Mouse (Mus musculus) CH12.LX (cell line): Measurements from ENCODE around the gene Tent5c. TPM values are rescaled to one million over a fixed set of nuclear protein-coding genes. Genes with fewer than 3 reads are reported as not detected.

Experiments
- DNase-seq: peaks from one replicate; pipeline ENCODE4 v3.0.0-alpha.2; 2013; ENCODE audit errors: extremely low read depth
- H3K27ac ChIP-seq: 2 replicates; pipeline ENCODE4 v1.5.1; 2012; ENCODE audit warnings: low read depth, mild to moderate bottlenecking, control low read depth, moderate library complexity; ENCODE audit not compliant: insufficient read depth
- H3K27me3 ChIP-seq: replicated peaks from 2 replicates; pipeline ENCODE3; 2012; ENCODE audit warnings: inconsistent platforms
- H3K36me3 ChIP-seq, 2 experiments: replicated peaks in 1 of 2; 2 replicates each; pipeline versions ENCODE3 to v1.6.1; 2012; ENCODE audit warnings: inconsistent platforms in 1 of 2, low read length in 1 of 2, mild to moderate bottlenecking in 1 of 2, mixed read lengths in 1 of 2, moderate library complexity in 1 of 2; ENCODE audit not compliant: control insufficient read depth in 1 of 2, insufficient read depth in 1 of 2
- H3K4me1 ChIP-seq, 2 experiments: 2 replicates each; pipeline ENCODE4 v1.6.1; 2012; ENCODE audit warnings: inconsistent platforms in 1 of 2, moderate library complexity in 1 of 2; ENCODE audit not compliant: insufficient read depth in 2 of 2, control insufficient read depth in 1 of 2
- H3K4me2 ChIP-seq: 2 replicates; pipeline ENCODE4 v1.6.1; 2012; ENCODE audit warnings: low read depth, mild to moderate bottlenecking, control low read depth; ENCODE audit not compliant: poor library complexity, insufficient read depth, severe bottlenecking
- H3K4me3 ChIP-seq, 3 experiments: fragments of 150-350 bp in 1 of 3; sonication (generic) in 1 of 3; replicated peaks in 1 of 3; 2 replicates each; pipeline versions ENCODE3 to v1.5.1; 2011 to 2012; ENCODE audit warnings: low read depth in 2 of 3, low read length in 2 of 3, mild to moderate bottlenecking in 2 of 3, moderate library complexity in 2 of 3, control low read depth in 1 of 3, improper control_type of control experiment in 1 of 3, inconsistent platforms in 1 of 3, mixed read lengths in 1 of 3; ENCODE audit not compliant: poor library complexity in 1 of 3
- H3K79me2 ChIP-seq: replicated peaks from 2 replicates; pipeline ENCODE4 v1.6.1; 2012; ENCODE audit warnings: mild to moderate bottlenecking, moderate library complexity; ENCODE audit not compliant: control insufficient read depth, poor library complexity, insufficient read depth, severe bottlenecking; ENCODE audit errors: extremely low read depth
- H3K9ac ChIP-seq: 2 replicates; pipeline ENCODE4 v1.6.1; 2012; ENCODE audit warnings: low read depth, mild to moderate bottlenecking, control low read depth, moderate library complexity; ENCODE audit not compliant: insufficient read depth
- H3K9me3 ChIP-seq: replicated peaks from 2 replicates; pipeline ENCODE3; 2012; ENCODE audit warnings: low read length, inconsistent platforms, mixed read lengths
- BHLHE40 ChIP-seq: IDR thresholded peaks from 2 replicates; pipeline ENCODE4 v1.6.1; 2011; ENCODE audit warnings: mild to moderate bottlenecking, low read depth, low read length, improper control_type of control experiment
- CHD2 ChIP-seq: IDR thresholded peaks from 2 replicates; pipeline ENCODE4 v1.6.1; 2011; ENCODE audit warnings: low read length, improper control_type of control experiment
- CTCF ChIP-seq, 2 experiments: IDR thresholded peaks in 1 of 2; conservative IDR thresholded peaks in 1 of 2; 2 replicates each; pipeline ENCODE4 v1.5.1; 2011 to 2012; ENCODE audit warnings: low read depth in 2 of 2, low read length in 2 of 2, improper control_type of control experiment in 1 of 2, inconsistent platforms in 1 of 2, mild to moderate bottlenecking in 1 of 2, moderate library complexity in 1 of 2
- ELF1 ChIP-seq: IDR thresholded peaks from 2 replicates; pipeline ENCODE4 v1.6.1; 2014; ENCODE audit warnings: low read depth, mild to moderate bottlenecking, inconsistent platforms, low read length, improper control_type of control experiment
- ETS1 ChIP-seq: conservative IDR thresholded peaks from 2 replicates; pipeline ENCODE4 v1.6.1; 2012; ENCODE audit warnings: low read depth, mild to moderate bottlenecking, inconsistent platforms, low read length, improper control_type of control experiment, moderate library complexity
- IRF4 ChIP-seq: IDR thresholded peaks from 2 replicates; pipeline ENCODE4 v1.6.1; 2014; ENCODE audit warnings: low read depth, mild to moderate bottlenecking, inconsistent platforms, low read length, improper control_type of control experiment
- MAFK ChIP-seq: IDR thresholded peaks from 2 replicates; pipeline ENCODE4 v1.6.1; 2011; ENCODE audit warnings: low read length, improper control_type of control experiment; ENCODE audit not compliant: insufficient replicate concordance
- MAX ChIP-seq: IDR thresholded peaks from 2 replicates; pipeline ENCODE4 v1.6.1; 2011; ENCODE audit warnings: low read length, improper control_type of control experiment
- MAZ ChIP-seq: IDR thresholded peaks from 2 replicates; pipeline ENCODE4 v1.6.1; 2012; ENCODE audit warnings: low read depth, mild to moderate bottlenecking, inconsistent platforms, low read length, improper control_type of control experiment, moderate library complexity
- MEF2A ChIP-seq: IDR thresholded peaks from 2 replicates; pipeline ENCODE4 v1.6.1; 2014; ENCODE audit warnings: low read depth, mild to moderate bottlenecking, inconsistent platforms, low read length, improper control_type of control experiment, borderline replicate concordance
- MXI1 ChIP-seq: IDR thresholded peaks from 2 replicates; pipeline ENCODE4 v1.6.1; 2011; ENCODE audit warnings: mild to moderate bottlenecking, low read depth, low read length, improper control_type of control experiment
- MYC ChIP-seq: IDR thresholded peaks from 2 replicates; pipeline ENCODE4 v1.6.1; 2011; ENCODE audit warnings: low read depth, mild to moderate bottlenecking, improper control_type of control experiment, low read length
- NELFE ChIP-seq: IDR thresholded peaks from 2 replicates; pipeline ENCODE4 v1.6.1; 2011; ENCODE audit warnings: low read depth, low read length, improper control_type of control experiment
- NRF1 ChIP-seq: IDR thresholded peaks from 2 replicates; pipeline ENCODE4 v1.6.1; 2014; ENCODE audit warnings: low read depth, mild to moderate bottlenecking, inconsistent platforms, low read length, improper control_type of control experiment, moderate library complexity
- PAX5 ChIP-seq: IDR thresholded peaks from 2 replicates; pipeline ENCODE4 v1.6.1; 2012; ENCODE audit warnings: low read length, inconsistent platforms, mixed read lengths
- POLR2A ChIP-seq: IDR thresholded peaks from 2 replicates; pipeline ENCODE4 v1.6.1; 2011; ENCODE audit warnings: low read depth, mild to moderate bottlenecking, improper control_type of control experiment, low read length
- RCOR1 ChIP-seq: conservative IDR thresholded peaks from 2 replicates; pipeline ENCODE4 v1.6.1; 2012; ENCODE audit warnings: low read depth, mild to moderate bottlenecking, inconsistent platforms, low read length, improper control_type of control experiment
- SIN3A ChIP-seq: IDR thresholded peaks from 2 replicates; pipeline ENCODE4 v1.6.1; 2012; ENCODE audit warnings: low read length, improper control_type of control experiment, inconsistent platforms
- USF1 ChIP-seq: IDR thresholded peaks from 2 replicates; pipeline ENCODE4 v1.6.1; 2014; ENCODE audit warnings: low read depth, mild to moderate bottlenecking, inconsistent platforms, low read length, improper control_type of control experiment
- USF2 ChIP-seq: conservative IDR thresholded peaks from 2 replicates; pipeline ENCODE4 v1.6.1; 2011; ENCODE audit warnings: low read depth, low read length, improper control_type of control experiment
- ZC3H11A ChIP-seq: IDR thresholded peaks from 2 replicates; pipeline ENCODE4 v1.6.1; 2012; ENCODE audit warnings: low read depth, mild to moderate bottlenecking, inconsistent platforms, low read length, improper control_type of control experiment
- ZKSCAN1 ChIP-seq: IDR thresholded peaks from 2 replicates; pipeline ENCODE4 v1.6.1; 2012; ENCODE audit warnings: low read depth, inconsistent platforms, low read length, improper control_type of control experiment, borderline replicate concordance
- ZMIZ1 ChIP-seq: IDR thresholded peaks from 2 replicates; pipeline ENCODE4 v1.6.1; 2012; ENCODE audit warnings: low read depth, mild to moderate bottlenecking, inconsistent platforms, low read length, improper control_type of control experiment
- dilution Hi-C: fragments of 300-500 bp; cut with MboI; formaldehyde crosslinking; loops from 2 replicates; pipeline ENCODE4 v1.14.3; 2020; ENCODE audit warnings: low sequenced_read_pairs; ENCODE audit not compliant: extremely low pct_unique_long_range_greater_than_20kb, extremely low pct_ligation_motif_present
- in situ Hi-C: fragments of 300-500 bp; cut with MboI; formaldehyde crosslinking; loops from 3 replicates; pipeline ENCODE4 v1.14.3; 2019; ENCODE audit warnings: low sequenced_read_pairs, low pct_ligation_motif_present, low pct_unique_long_range_greater_than_20kb, mixed read lengths
- polyA plus RNA-seq: library from polyadenylated mRNA; unstranded; fragments of >175 nt; gene quantifications from 2 replicates; pipeline ENCODE4 v1.2.1, GENCODE M21; 2012; ENCODE audit warnings: low read depth; ENCODE audit not compliant: insufficient read length
- total RNA-seq, 2 experiments: library from RNA; depleted of rRNA; stranded (reverse); fragments of 300-350 nt in 1 of 2; fragments of >200 nt in 1 of 2; gene quantifications; 2 replicates each; pipeline ENCODE4 v1.2.3; 2012 to 2014

Gene Tent5c
- total and polyA plus RNA-seq, 3 experiments = 10.6 to 18.7 (median 12.3) TPM

- TF ChIP-seq ELF1 (no peak), USF1 (no peak), IRF4 (no peak), RCOR1 (no peak), ZKSCAN1 (no peak), PAX5 (no peak), ZC3H11A (no peak), BHLHE40 (no peak), POLR2A (no peak)
- TF ChIP-seq, all 38 proteins: peak for 0
- Histone ChIP-seq H3K36me3 (no peaks in the 10 kb centered on the region), H3K79me2 (no peaks in the 10 kb centered on the region), H3K4me1 (peaks cover 6 to 26% of the 10 kb centered on the region in 2 experiments), H3K4me3 (no peak overlapping the region), H3K9me3 (peaks cover 5% of the 10 kb centered on the region), H3K4me2 (no peak overlapping the region), H3K9ac (no peak overlapping the region), H3K27ac (no peak overlapping the region), H3K27me3 (no peaks in the 10 kb centered on the region)
- in situ Hi-C loops = no loop called here
- DNase-seq = no peak
- dilution Hi-C loops = no loop called here
These were observed 17.6 kb upstream of the Tent5c start for GRCm38 (mm10) chr3:100506715-100507114.

GRCm38 (mm10) chr3:100503882-100504281 is 14.8 kb upstream of the Tent5c start:
- Histone ChIP-seq H3K27me3 (no peaks in the 10 kb centered on the region), H3K4me2 (0 out of 2 replicates have a peak overlapping the region, but pooled peaks have one; percentile 37), H3K4me3 (no peak overlapping the region), H3K9me3 (peaks cover 7% of the 10 kb centered on the region), H3K36me3 (no peaks in the 10 kb centered on the region), H3K79me2 (no peaks in the 10 kb centered on the region), H3K27ac (no peak overlapping the region), H3K9ac (no peak overlapping the region), H3K4me1 (peaks cover 6 to 26% of the 10 kb centered on the region in 2 experiments)
- no peak for DNase-seq
- in situ Hi-C loops (loop anchor here (5.0 kb wide), 1 partner anchor 33 kb away; no protein-coding TSS in a partner anchor), dilution Hi-C loops (no loop called here)
- TF ChIP-seq IRF4 (no peak), MAX (no peak), CHD2 (no peak), MXI1 (no peak), POLR2A (no peak), SIN3A (no peak)

- TF ChIP-seq CHD2 (no peak), ETS1 (no peak), MAZ (no peak), RCOR1 (no peak), NELFE (no peak), USF2 (no peak), CTCF (conservative IDR thresholded peaks at IDR 0.05 in 1 of 2, IDR thresholded peaks at IDR 0.05 in 1 of 2; ENCODE audit: low read depth in 2 of 2, low read length in 2 of 2) (no peak), ZKSCAN1 (no peak), BHLHE40 (no peak), ZMIZ1 (no peak), NRF1 (no peak), SIN3A (no peak), ELF1 (no peak), MAX (no peak), MEF2A (no peak), MYC (no peak), MAFK (no peak)
- peaks cover 3% of the 10 kb centered on the region for H3K9me3 ChIP-seq
- no peak overlapping the region for H3K27ac ChIP-seq
- no peaks in the 10 kb centered on the region for H3K27me3 ChIP-seq
- H3K4me3 ChIP-seq = no peak overlapping the region
- H3K79me2 ChIP-seq = no peaks in the 10 kb centered on the region
- in situ Hi-C loops (loop anchor here (5.0 kb wide), 1 partner anchor 35 kb away; no protein-coding TSS in a partner anchor), dilution Hi-C loops (no loop called here)
- DNase-seq = no peak
- H3K9ac ChIP-seq = no peak overlapping the region
- H3K36me3 ChIP-seq = no peaks in the 10 kb centered on the region
- peaks cover 6 to 26% of the 10 kb centered on the region in 2 experiments for H3K4me1 ChIP-seq
- no peak overlapping the region for H3K4me2 ChIP-seq
These were observed 13.4 kb upstream of the Tent5c start for GRCm38 (mm10) chr3:100502516-100502915.
